Mouse (Mus musculus): ENCODE measurements around the gene Kazn.

- TF ChIP-seq CTCF (IDR thresholded peaks at IDR 0.05; ENCODE audit: low read depth, low read length): no peak
- no peak for TF ChIP-seq TAL1 (conservative IDR thresholded peaks at IDR 0.05; ENCODE audit: low read depth, low read length)
- TF ChIP-seq GATA1 (IDR thresholded peaks at IDR 0.05; ENCODE audit: borderline replicate concordance, low read length): no peak
- no peak for TF ChIP-seq POLR2AphosphoS5 (IDR thresholded peaks at IDR 0.05; ENCODE audit: insufficient replicate concordance, low read depth, low read length)
These were observed 68.1 kb downstream of the Kazn start for GRCm38 (mm10) chr4:142170882-142171768.

Data from G1E (cell line).